Mouse (Mus musculus): ENCODE measurements around the gene Mfsd5.

DNA sequence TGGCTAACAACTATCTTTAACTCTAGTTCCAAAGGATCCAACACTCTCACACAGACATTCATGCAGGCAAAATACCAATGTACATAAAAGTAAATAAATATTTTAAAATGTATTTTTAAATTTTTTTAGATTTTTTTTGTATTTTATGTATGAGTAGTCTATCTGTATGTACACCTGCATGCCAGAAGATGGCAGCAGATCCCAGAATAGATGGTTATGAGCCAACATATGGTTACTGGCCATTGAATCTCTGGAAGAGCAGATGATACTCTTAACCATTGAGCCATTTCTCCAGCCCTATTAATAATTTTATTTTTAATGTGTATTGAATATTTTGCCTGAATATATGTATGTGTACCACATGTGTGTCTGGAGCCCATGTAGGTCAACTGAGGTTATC, 8.1 kb downstream of the Mfsd5 start:
- TF ChIP-seq CTCF (IDR thresholded peaks at IDR 0.05) (peak; percentile 78), EP300 (IDR thresholded peaks at IDR 0.05) (no peak)
